Mouse (Mus musculus) lung, adult 2 months (tissue): ENCODE measurements around the gene Drc3.

ENCODE experiments used
- CTCF ChIP-seq: fragments of 200-500 bp; IDR thresholded peaks from 2 replicates; pipeline ENCODE4 v1.5.1; 2011; ENCODE audit warnings: mild to moderate bottlenecking, low read length, control low read depth; ENCODE audit not compliant: insufficient read depth
- POLR2A ChIP-seq: fragments of 200-500 bp; IDR thresholded peaks from 2 replicates; pipeline ENCODE4 v1.6.1; 2011; ENCODE audit warnings: low read depth, mild to moderate bottlenecking, control low read depth, low read length, borderline replicate concordance; ENCODE audit errors: extremely low read depth

DNA sequence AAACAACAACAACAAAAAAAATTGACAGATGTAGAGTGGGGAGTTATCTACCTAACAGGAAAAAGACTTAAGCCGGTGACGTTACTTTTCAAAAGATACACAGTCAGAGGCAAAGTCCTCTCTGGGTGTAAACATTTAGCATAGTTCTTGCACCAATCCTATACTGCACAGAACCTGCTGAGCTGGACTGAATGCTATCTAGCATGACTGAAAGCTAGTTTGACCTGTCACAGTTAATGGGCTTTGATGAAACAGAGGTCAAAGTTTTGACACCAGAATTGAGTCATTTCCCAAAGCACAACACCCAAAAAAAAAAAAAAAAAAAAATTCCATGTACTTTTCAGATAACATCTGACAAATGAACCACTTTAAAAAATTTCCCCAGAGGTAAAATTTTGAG lies 2.8 kb downstream of the Drc3 start:
- TF ChIP-seq CTCF (no peak), POLR2A (no peak)
